Mouse (Mus musculus) bone marrow, adult 2 months (tissue): Measurements from ENCODE around the gene Ttc3.

Experiments
- CTCF ChIP-seq: fragments of 200-500 bp; IDR thresholded peaks from 2 replicates; pipeline ENCODE4 v1.5.1; 2011; ENCODE audit warnings: low read length, control low read depth; ENCODE audit not compliant: control insufficient read depth, insufficient read depth
- POLR2A ChIP-seq: fragments of 200-500 bp; IDR thresholded peaks from 2 replicates; pipeline ENCODE4 v1.6.1; 2011; ENCODE audit warnings: low read depth, mild to moderate bottlenecking, control low read depth, low read length, borderline replicate concordance; ENCODE audit not compliant: control insufficient read depth

DNA sequence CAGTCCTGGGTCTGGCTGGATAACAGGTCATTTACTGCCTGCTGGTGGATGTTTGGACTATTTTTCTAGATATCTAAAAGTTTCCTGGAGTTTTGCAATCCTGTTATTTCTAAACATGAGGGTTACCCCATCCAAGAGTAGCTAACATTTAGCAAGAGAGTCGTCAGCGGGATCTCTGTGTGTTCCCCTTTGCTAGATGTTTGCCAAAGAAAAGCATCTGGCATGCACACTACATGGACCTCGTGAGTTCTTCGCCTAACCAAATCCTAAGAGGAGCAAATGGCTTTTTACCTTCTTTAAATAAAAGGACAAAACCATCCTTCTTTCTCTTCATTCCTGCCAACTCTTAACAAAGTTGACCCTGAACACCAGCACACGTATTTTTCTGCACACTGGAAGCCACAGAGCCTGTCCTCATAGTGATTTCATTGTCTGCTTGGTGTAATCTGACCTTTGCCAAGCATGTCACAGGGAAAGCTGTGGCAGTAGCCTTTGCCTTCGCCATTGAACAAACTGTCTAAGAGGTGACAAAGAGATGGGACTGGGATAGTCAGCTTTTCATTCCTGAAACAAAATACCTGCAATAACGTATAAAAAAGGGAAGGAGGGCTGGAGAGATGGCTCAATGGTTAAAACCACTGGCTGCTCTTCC lies 23.2 kb upstream of the Ttc3 start:
- TF ChIP-seq POLR2A: no peak
- no peak for TF ChIP-seq CTCF
